Mouse (Mus musculus): ENCODE measurements around the gene Phactr3. TPM values are rescaled to one million over a fixed set of nuclear protein-coding genes. Genes with fewer than 3 reads are reported as not detected.

The Phactr3 gene
- polyA plus RNA-seq, 1 experiment from 2014 or later, result 2.3 TPM

DNA sequence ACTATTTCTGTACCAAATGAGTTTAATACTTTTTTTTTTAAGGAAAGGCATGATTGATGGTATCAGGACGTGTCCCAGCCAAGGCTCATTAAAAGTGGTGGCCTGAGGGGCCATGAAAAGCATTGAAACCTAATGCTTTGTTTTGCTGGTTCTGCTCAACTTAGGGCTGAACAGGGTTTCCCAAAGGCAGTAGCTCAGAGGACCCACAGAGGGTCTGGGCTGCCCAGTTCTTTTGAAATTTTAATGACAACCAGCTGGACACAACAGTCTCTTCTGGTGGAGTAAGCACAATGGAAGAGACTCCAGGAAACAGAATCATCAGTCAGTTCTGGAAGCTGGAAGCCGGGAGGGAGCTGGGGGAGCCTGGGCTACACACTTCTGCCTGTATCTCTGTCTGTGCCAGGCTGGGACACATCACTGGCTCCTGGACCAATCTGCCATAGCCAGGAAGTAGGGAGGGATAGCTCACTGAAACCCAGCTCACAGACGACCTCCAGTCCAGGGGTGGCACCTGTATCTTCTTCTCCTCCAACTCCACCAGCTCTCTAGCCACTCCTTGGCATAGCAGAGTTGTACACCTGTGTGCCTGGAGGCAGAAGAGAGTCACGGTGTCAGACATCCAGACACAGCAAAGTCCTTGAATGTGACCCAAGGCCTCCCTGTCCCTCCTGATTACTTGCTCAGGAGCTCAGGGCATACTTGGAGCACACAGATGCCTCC is 3.3 kb downstream of the Phactr3 start:
- ATAC-seq (ENCODE audit: insufficient number of reproducible peaks, insufficient read depth, low FRiP score, low TSS enrichment, low read depth), result no peak
- Histone ChIP-seq H3K4me2 (no peak overlapping the region), H3K27ac (no peak overlapping the region), H3K4me3 (replicated peaks) (no peak overlapping the region), H3K9me3 (no peaks in the 10 kb centered on the region), H3K27me3 (peaks cover 22% of the 10 kb centered on the region), H3K9ac (replicated peaks) (no peak overlapping the region), H3K36me3 (no peaks in the 10 kb centered on the region), H3K4me1 (replicated peaks) (peaks cover 40% of the 10 kb centered on the region)
- WGBS, result 20% methylated on average over 4 of the region's 4 CpGs

DNA sequence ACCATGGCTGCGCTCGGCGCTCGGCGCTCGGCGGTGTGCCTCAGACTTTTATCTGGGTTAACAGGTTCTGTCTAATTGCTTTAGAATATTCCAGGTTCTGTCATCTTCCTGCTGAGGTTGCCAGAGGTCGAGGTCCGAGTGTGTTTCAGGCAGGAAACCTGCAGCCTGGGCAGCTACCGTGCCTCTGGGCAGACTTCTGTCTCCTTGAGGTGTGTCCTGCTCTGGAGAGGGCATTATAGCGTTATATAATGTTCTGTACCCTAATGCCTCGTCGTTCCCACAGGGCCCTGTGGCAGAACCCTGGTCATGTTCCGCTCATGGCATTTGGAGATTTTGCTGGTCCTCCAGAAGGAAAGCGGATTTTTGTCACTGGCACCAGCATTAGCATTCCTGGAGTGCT is 4.7 kb downstream of the Phactr3 start:
- H3K36me3 ChIP-seq, result no peaks in the 10 kb centered on the region
- 74% methylated on average over 15 of the region's 15 CpGs for WGBS
- H3K4me1 ChIP-seq (replicated peaks), result peaks cover 40% of the 10 kb centered on the region
- 0 out of 2 replicates have a peak overlapping the region, but pooled peaks have one; percentile 12 for H3K9ac ChIP-seq (replicated peaks)
- H3K4me3 ChIP-seq (replicated peaks), result no peak overlapping the region
- ATAC-seq (ENCODE audit: insufficient number of reproducible peaks, insufficient read depth, low FRiP score, low TSS enrichment, low read depth), result no peak
- H3K4me2 ChIP-seq, result no peak overlapping the region
- no peaks in the 10 kb centered on the region for H3K9me3 ChIP-seq
- H3K27ac ChIP-seq, result no peak overlapping the region
- peaks cover 17% of the 10 kb centered on the region for H3K27me3 ChIP-seq

DNA sequence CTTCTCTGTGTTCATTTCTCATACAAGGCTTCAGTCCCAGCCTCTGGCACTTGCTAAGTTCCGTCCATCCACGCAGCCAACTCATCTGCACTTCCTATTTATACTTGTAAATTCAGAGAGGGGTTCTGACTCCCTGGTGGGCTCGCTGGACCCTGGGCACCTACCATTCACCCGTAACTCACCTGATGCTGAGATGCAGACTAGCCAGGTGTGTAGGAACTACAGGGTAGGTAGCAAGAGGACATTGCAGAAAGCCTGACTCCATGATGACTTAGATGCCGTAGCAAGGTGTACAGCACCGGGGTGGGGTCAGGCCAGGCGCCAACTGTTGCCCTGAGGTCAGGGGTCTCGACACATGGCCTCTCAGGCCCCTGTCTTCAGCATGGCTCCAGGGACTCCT is 6.7 kb downstream of the Phactr3 start:
- Histone ChIP-seq H3K4me3 (replicated peaks) (no peak overlapping the region), H3K36me3 (no peaks in the 10 kb centered on the region), H3K9me3 (no peaks in the 10 kb centered on the region), H3K4me1 (replicated peaks) (peaks cover 22% of the 10 kb centered on the region), H3K9ac (replicated peaks) (no peak overlapping the region), H3K4me2 (no peak overlapping the region), H3K27ac (no peak overlapping the region), H3K27me3 (no peaks in the 10 kb centered on the region)
- 82% methylated on average over 8 of the region's 8 CpGs for WGBS
- no peak for ATAC-seq (ENCODE audit: insufficient number of reproducible peaks, insufficient read depth, low FRiP score, low TSS enrichment, low read depth)

DNA sequence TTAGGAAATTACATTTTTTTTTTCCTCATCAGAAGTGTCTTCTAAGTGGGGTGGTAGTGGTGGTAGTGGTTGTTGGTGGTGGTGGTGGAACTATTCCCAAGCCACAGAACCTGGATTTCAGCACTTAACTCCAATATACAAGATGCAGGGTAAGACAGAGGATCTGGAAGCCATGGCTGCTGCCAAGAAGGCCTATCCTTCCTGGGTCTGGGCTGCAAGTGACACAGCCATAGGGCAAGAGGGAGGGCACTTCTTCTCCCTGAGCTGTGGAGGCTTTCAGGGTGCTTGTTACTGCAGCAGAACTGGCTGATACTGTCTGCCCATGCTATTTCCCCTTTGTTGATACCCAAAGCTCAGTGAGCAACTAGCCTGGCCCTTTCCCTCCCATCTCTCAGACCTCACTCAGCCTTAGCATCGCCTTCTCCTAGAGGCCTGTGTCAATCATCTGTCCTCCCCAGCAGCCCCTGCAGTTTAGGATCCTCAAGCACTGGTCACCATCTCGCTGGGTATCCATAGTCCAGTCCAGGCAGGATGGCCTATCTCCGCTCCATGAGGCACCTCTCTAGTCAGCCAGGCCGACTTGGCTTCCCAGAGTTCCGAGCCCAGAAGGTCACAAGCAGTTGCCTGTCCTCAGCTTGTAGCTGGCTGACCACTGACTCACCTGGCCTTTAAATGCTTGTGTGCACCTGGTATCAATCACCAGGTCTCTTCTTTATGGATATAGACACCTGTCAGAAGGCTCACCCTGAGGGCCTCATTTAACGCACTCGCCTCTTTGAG is 7.5 kb downstream of the Phactr3 start:
- H3K27me3 ChIP-seq, result no peaks in the 10 kb centered on the region
- no peaks in the 10 kb centered on the region for H3K9me3 ChIP-seq
- no peak overlapping the region for H3K4me2 ChIP-seq
- peaks cover 20% of the 10 kb centered on the region for H3K4me1 ChIP-seq (replicated peaks)
- no peak for ATAC-seq (ENCODE audit: insufficient number of reproducible peaks, insufficient read depth, low FRiP score, low TSS enrichment, low read depth)
- 83% methylated on average over 7 of the region's 7 CpGs for WGBS
- H3K4me3 ChIP-seq (replicated peaks), result no peak overlapping the region
- H3K27ac ChIP-seq, result no peak overlapping the region
- H3K9ac ChIP-seq (replicated peaks), result no peak overlapping the region
- H3K36me3 ChIP-seq, result no peaks in the 10 kb centered on the region

DNA sequence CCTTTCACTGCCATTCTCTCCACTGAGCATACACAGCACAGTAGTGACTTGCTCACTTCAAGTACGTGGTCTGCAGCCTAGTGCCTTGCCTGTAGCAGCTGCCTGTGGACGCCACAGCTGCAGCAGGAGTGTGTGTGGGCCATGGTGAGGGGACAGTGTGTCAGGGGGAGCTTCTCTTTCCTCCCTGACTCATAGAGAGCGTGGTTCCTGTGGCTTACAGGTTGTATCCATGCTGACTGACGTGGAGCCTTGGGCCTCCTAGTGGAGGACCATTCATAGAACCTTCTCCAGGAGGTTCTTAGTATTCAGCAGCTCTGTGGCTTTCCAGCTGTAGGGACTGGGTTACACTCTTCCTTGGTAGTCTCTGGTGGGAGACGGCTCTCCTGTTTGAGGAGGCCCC is 9.8 kb downstream of the Phactr3 start:
- no peak overlapping the region for H3K9ac ChIP-seq (replicated peaks)
- no peaks in the 10 kb centered on the region for H3K27me3 ChIP-seq
- no peaks in the 10 kb centered on the region for H3K36me3 ChIP-seq
- WGBS, result 85% methylated on average over 5 of the region's 5 CpGs
- ATAC-seq (ENCODE audit: insufficient number of reproducible peaks, insufficient read depth, low FRiP score, low TSS enrichment, low read depth), result no peak
- no peak overlapping the region for H3K27ac ChIP-seq
- no peak overlapping the region for H3K4me2 ChIP-seq
- no peak overlapping the region for H3K4me3 ChIP-seq (replicated peaks)
- H3K4me1 ChIP-seq (replicated peaks), result no peaks in the 10 kb centered on the region
- H3K9me3 ChIP-seq, result no peaks in the 10 kb centered on the region

DNA sequence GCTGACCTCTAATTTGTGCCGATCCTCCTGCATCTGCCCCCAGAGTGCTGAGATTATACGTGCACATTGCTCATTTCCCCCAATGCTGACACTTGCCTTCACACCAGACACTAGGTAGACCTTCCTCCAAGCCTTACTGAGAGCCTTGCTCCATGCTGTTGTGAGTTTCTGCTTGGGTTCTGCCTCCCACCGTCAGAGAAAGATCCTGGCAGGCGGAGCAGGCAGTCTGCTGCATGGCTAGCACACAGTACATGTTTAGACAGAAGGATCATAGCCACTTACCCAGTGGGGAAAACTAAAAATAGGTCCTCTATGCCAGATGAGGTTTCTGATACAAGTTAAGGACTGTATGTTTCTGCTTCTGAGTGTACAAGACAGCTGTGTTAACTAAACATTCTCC is 10.4 kb downstream of the Phactr3 start:
- no peak overlapping the region for H3K9ac ChIP-seq (replicated peaks)
- no peaks in the 10 kb centered on the region for H3K36me3 ChIP-seq
- no peak overlapping the region for H3K4me2 ChIP-seq
- H3K9me3 ChIP-seq, result no peaks in the 10 kb centered on the region
- H3K4me1 ChIP-seq (replicated peaks), result no peaks in the 10 kb centered on the region
- H3K4me3 ChIP-seq (replicated peaks), result no peak overlapping the region
- H3K27ac ChIP-seq, result no peak overlapping the region
- no peak for ATAC-seq (ENCODE audit: insufficient number of reproducible peaks, insufficient read depth, low FRiP score, low TSS enrichment, low read depth)
- H3K27me3 ChIP-seq, result no peaks in the 10 kb centered on the region
- WGBS, result 71% methylated on average over 4 of the region's 4 CpGs

DNA sequence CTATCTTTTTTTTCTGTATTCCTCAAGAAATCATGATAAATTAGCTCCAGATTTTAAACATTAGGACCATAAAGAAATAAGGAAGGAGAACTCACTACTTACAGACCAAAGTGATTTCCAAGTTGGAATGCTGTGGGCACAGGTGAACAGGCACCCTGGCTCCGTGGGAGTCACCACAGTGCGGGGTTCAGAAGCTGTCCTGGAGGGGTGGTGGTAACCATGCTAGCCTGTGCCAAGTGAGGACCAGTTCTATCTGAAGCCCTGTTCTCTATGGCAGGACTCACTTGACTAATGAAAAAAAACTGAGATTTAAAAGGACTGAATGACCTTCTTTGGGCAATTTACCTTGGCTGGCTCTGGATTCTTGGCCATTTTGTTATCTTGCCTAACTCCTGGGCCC is 10.9 kb downstream of the Phactr3 start:
- no peaks in the 10 kb centered on the region for H3K4me1 ChIP-seq (replicated peaks)
- no peaks in the 10 kb centered on the region for H3K36me3 ChIP-seq
- no peak overlapping the region for H3K4me2 ChIP-seq
- no peak overlapping the region for H3K27ac ChIP-seq
- ATAC-seq (ENCODE audit: insufficient number of reproducible peaks, insufficient read depth, low FRiP score, low TSS enrichment, low read depth), result no peak
- H3K9me3 ChIP-seq, result no peaks in the 10 kb centered on the region
- WGBS, result 81% methylated on average over 2 of the region's 2 CpGs
- H3K27me3 ChIP-seq, result no peaks in the 10 kb centered on the region
- no peak overlapping the region for H3K9ac ChIP-seq (replicated peaks)
- H3K4me3 ChIP-seq (replicated peaks), result no peak overlapping the region

DNA sequence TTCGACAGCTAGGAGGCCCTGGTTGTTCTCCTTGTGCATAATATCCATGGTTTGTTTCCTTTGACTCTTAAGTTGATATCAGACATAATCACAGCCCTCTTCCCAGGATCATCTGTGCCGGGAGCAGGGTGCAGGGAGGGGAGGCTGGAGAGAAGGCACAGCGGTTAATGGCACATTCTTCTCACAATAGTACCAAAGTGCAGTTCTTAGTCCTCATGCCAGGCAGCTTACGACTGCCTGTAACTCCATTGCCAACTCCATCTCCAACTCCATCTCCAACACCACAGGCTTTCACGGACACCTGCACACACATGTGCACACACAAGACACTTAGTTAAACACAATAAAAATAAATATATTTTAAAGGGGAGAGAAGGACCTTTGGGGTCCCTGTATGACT is 11.8 kb downstream of the Phactr3 start:
- ATAC-seq (ENCODE audit: insufficient number of reproducible peaks, insufficient read depth, low FRiP score, low TSS enrichment, low read depth), result no peak
- Histone ChIP-seq H3K4me1 (replicated peaks) (no peaks in the 10 kb centered on the region), H3K4me2 (no peak overlapping the region), H3K9me3 (no peaks in the 10 kb centered on the region), H3K9ac (replicated peaks) (no peak overlapping the region), H3K36me3 (no peaks in the 10 kb centered on the region), H3K27ac (no peak overlapping the region), H3K27me3 (no peaks in the 10 kb centered on the region), H3K4me3 (replicated peaks) (no peak overlapping the region)
- 82% methylated on average over 5 of the region's 5 CpGs for WGBS

DNA sequence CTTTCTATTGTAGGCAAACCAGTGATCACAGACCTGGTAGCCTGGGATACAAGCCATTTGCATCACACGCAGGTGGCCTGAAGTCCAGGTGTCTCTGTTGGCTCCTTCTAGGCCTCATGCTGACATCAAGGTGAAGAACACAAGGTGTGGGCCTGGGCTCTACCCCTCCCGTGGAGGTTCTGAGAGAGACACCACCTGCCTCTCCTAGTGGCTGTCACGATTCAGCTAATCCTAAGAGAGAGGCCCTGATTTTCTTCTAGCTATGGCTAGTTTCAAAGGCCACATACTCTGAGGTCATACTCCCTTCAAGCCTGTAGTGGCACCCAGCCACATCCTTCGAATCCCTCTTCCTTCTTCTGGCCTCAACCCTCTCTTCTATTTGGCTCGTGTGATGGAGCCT is 12.2 kb downstream of the Phactr3 start:
- no peak overlapping the region for H3K4me2 ChIP-seq
- no peaks in the 10 kb centered on the region for H3K27me3 ChIP-seq
- H3K4me3 ChIP-seq (replicated peaks), result no peak overlapping the region
- ATAC-seq (ENCODE audit: insufficient number of reproducible peaks, insufficient read depth, low FRiP score, low TSS enrichment, low read depth), result no peak
- WGBS, result 78% methylated on average over 5 of the region's 5 CpGs
- no peaks in the 10 kb centered on the region for H3K36me3 ChIP-seq
- no peak overlapping the region for H3K9ac ChIP-seq (replicated peaks)
- no peaks in the 10 kb centered on the region for H3K4me1 ChIP-seq (replicated peaks)
- no peaks in the 10 kb centered on the region for H3K9me3 ChIP-seq
- no peak overlapping the region for H3K27ac ChIP-seq

DNA sequence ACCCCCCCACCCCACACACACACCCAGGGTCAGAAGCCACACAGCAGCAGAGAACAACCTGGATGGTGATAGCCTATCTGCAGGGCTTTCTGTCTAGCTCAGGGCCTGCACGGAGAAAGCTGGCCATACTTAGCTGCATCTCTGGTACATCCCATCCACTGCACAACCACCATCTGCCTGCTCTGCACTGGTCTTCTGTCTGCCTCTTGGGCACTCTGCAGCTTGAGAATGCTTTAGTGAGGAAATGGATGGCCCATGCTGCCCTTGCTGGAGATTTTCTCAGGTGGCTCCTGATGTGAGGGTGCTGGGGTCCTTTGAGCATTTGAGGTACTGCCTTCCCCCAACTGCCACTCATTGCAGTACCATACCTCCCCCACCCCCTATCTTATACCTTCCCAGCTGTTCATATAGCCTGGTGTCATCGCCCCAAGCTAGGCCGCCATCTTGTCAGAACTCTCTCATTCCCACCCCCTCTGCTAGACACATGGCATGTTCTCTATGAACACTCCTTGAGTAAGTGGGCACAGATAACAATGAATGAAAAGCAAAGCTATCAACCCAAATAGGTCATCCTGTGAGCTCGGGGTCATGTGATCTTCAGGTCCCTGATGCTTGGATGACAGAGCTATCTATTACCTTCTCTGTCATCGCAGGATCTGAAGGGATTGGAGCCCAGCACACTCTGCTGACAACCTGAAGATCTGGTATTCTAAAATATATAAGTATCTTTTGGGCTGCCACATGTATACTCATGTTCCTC is 13.0 kb downstream of the Phactr3 start:
- Histone ChIP-seq H3K9ac (replicated peaks) (no peak overlapping the region), H3K27ac (no peak overlapping the region), H3K4me3 (replicated peaks) (no peak overlapping the region), H3K36me3 (no peaks in the 10 kb centered on the region), H3K4me1 (replicated peaks) (no peaks in the 10 kb centered on the region), H3K9me3 (no peaks in the 10 kb centered on the region), H3K4me2 (no peak overlapping the region), H3K27me3 (no peaks in the 10 kb centered on the region)
- ATAC-seq (ENCODE audit: insufficient number of reproducible peaks, insufficient read depth, low FRiP score, low TSS enrichment, low read depth), result no peak
- 89% methylated on average over 5 of the region's 5 CpGs for WGBS

DNA sequence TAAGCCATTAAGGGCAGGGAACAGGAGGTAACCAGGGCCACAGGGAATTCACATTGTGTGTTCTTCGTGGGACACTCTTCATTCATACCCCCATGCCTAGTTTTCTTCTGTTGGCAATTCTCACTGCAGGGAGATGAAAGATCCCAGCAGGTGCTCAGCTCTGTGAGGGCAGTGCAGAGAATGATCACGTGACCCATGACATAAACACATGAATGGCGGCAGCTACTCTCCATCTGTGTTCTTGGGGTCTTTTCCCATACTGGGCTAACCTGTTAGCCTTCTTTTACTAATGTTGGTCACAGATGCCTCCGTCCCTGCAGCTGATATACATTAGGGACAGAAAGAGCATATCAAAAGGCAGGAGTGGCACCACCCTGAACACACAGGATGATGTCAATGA is 16.9 kb downstream of the Phactr3 start:
- 43% methylated on average over 4 of the region's 4 CpGs for whole genome bisulfite sequencing

More for the DNA sequence above, 16.9 kb downstream of the Phactr3 start:
- no peak for ATAC-seq (ENCODE audit: insufficient number of reproducible peaks, insufficient read depth, low FRiP score, low TSS enrichment, low read depth)
- Histone ChIP-seq H3K36me3 (no peaks in the 10 kb centered on the region), H3K4me3 (replicated peaks) (no peak overlapping the region), H3K27ac (no peak overlapping the region), H3K9ac (replicated peaks) (no peak overlapping the region), H3K9me3 (no peaks in the 10 kb centered on the region), H3K27me3 (no peaks in the 10 kb centered on the region), H3K4me1 (replicated peaks) (no peaks in the 10 kb centered on the region), H3K4me2 (no peak overlapping the region)
